Mouse (Mus musculus) skeletal muscle tissue, adult 2 months (tissue): Measurements from ENCODE around the gene Sox14.

ENCODE experiments used
- DNase-seq: peaks from one replicate; pipeline ENCODE4 v3.0.0-alpha.2; 2012; ENCODE audit warnings: low read depth, low spot score

Gene Sox14

GRCm38 (mm10) chr9:99848327-99848726 is 27.6 kb downstream of the Sox14 start:
- no peak for DNase-seq

GRCm38 (mm10) chr9:99846820-99847219 is 29.1 kb downstream of the Sox14 start:
- DNase-seq: peak; percentile 24

GRCm38 (mm10) chr9:99839367-99839766 is 36.6 kb downstream of the Sox14 start:
- DNase-seq: no peak

- DNase-seq: no peak
Observed at GRCm38 (mm10) chr9:99838877-99839276, 37.1 kb downstream of the Sox14 start.

- DNase-seq: no peak
Observed at GRCm38 (mm10) chr9:99836707-99837106, 39.3 kb downstream of the Sox14 start.

GRCm38 (mm10) chr9:99835624-99836430 is 40.1 kb downstream of the Sox14 start:
- no peak for DNase-seq
